In genomic region chr9:118590230-118590629, GRCm38 (mm10) we compare ENCODE assay signal across 9 mouse cellular contexts. TPM values are rescaled to one million over a fixed set of nuclear protein-coding genes. Genes with fewer than 3 reads are reported as not detected.
DNase-seq lines count a peak whose midpoint lies in the region; ATAC-seq lines count a peak whose summit lies in the region.
"Had no signal": no experiment of that assay in that cellular context is flagged by ENCODE, and none has a peak within 500 bp of the region (broad histone marks: within the 10 kb centered on the region; RNA-seq: fewer than 3 reads in every experiment).

No protein-coding gene starts in this region.

- peak; percentile 46 for DNase-seq in left cerebral cortex, postnatal 4 days
- no peak for DNase-seq in left cerebral cortex, postnatal 36 days (ENCODE audit: low spot score in 2 of 2)
- peak; percentile 74 to 83 for DNase-seq in adrenal gland, postnatal 36 days
- DNase-seq in midbrain, embryonic 14.5 days: peak; percentile 70
- DNase-seq in urinary bladder, adult 2 months (ENCODE audit: low spot score): no peak
- no peak for DNase-seq in gastrocnemius, adult 8-10 months (ENCODE audit: low spot score in 2 of 2)
- DNase-seq: thymus, adult 18-20 months had no signal

- H3K9ac ChIP-seq in heart, embryonic 13.5 days: peak overlapping the region; percentile 57; the same call in 1 of the 2 replicates
- no peak overlapping the region for H3K9ac ChIP-seq in midbrain, embryonic 14.5 days (replicated peaks; ENCODE audit: low read length)

- H3K9me3 ChIP-seq in heart, embryonic 13.5 days: no peaks in the 10 kb centered on the region
- H3K9me3 ChIP-seq in midbrain, embryonic 14.5 days (ENCODE audit: control insufficient read depth, low read length): no peaks in the 10 kb centered on the region

- H3K27me3 ChIP-seq in heart, embryonic 13.5 days (replicated peaks): peaks cover 7% of the 10 kb centered on the region; the same call in 1 of the 2 replicates
- no peaks in the 10 kb centered on the region for H3K27me3 ChIP-seq in midbrain, embryonic 14.5 days (ENCODE audit: control insufficient read depth, insufficient read depth, low read length)

- peaks cover 8% of the 10 kb centered on the region; the same call in 1 of the 2 replicates for H3K36me3 ChIP-seq in heart, embryonic 13.5 days
- 0 out of 2 replicates have a peak, but pooled peaks cover 4% of the 10 kb centered on the region for H3K36me3 ChIP-seq in midbrain, embryonic 14.5 days (ENCODE audit: control insufficient read depth, insufficient read depth, low read length)

- WGBS in heart, embryonic 13.5 days: 13% methylated on average over 7 of the region's 7 CpGs
- WGBS in midbrain, embryonic 14.5 days: 24% methylated on average over 7 of the region's 7 CpGs

- H3K4me1 ChIP-seq in heart, embryonic 13.5 days: peaks cover 59% of the 10 kb centered on the region
- peaks cover 7% of the 10 kb centered on the region for H3K4me1 ChIP-seq in midbrain, embryonic 14.5 days (ENCODE audit: control insufficient read depth, insufficient read depth, low read length)

- intact Hi-C loops in left cerebral cortex, postnatal 4 days (cut with DNase I): no loop called here
- intact Hi-C loops in left cerebral cortex, postnatal 36 days (cut with DNase I): loop anchor here (10.0 kb wide), 1 partner anchor 475 kb away; no protein-coding TSS in a partner anchor

- peak overlapping the region; percentile 14; the same call in 1 of the 2 replicates for H3K4me2 ChIP-seq in heart, embryonic 13.5 days
- no peak overlapping the region for H3K4me2 ChIP-seq in midbrain, embryonic 14.5 days (ENCODE audit: low read length)

- ATAC-seq in heart, embryonic 13.5 days (ENCODE audit: extremely low read depth, insufficient number of reproducible peaks, low FRiP score, low TSS enrichment): peak; percentile 38
- ATAC-seq in midbrain, embryonic 14.5 days (ENCODE audit: low FRiP score, low TSS enrichment): peak; percentile 46; the same call in 1 of the 2 replicates
- ATAC-seq in frontal cortex, adult (ENCODE audit: low TSS enrichment): no peak

- H3K27ac ChIP-seq in heart, embryonic 13.5 days (replicated peaks): peak overlapping the region; percentile 79
- no peak overlapping the region for H3K27ac ChIP-seq in midbrain, embryonic 14.5 days (replicated peaks; ENCODE audit: low read depth, low read length)

- H3K4me3 ChIP-seq in heart, embryonic 13.5 days: no peak overlapping the region
- H3K4me3 ChIP-seq in midbrain, embryonic 14.5 days (replicated peaks; ENCODE audit: low read depth, low read length): no peak overlapping the region

RNA-seq across cellular contexts. Expression of gene Itga9, which starts 16.3 kb away (rescaled TPM):
- 1 to 10 TPM; 5.4 to 6.4 TPM for total RNA-seq in left cerebral cortex, postnatal 4 days (2021)
- total RNA-seq in left cerebral cortex, postnatal 36 days (2021): 1 to 10 TPM; 5.5 to 9.3 TPM
- total RNA-seq in adrenal gland, postnatal 36 days (2021): 10 to 100 TPM; 56.9 to 81.3 TPM
- polyA plus RNA-seq in heart, embryonic 13.5 days (2015; fragmentation: Nextera tagmentation; extraction: Ambion mirVana): 6.5 and 8.4 TPM in 2 replicates
- 1.3 and 2.4 TPM in 2 replicates for polyA plus RNA-seq in midbrain, embryonic 14.5 days (2014; fragmentation: Nextera tagmentation; extraction: Ambion mirVana)
- 26.3 and 36.2 TPM in 2 replicates for polyA plus RNA-seq in urinary bladder, adult 2 months (2012; rRNA removed)
- total RNA-seq in gastrocnemius, adult 8-10 months (2022): 1 to 10 TPM; 2.8 to 6.1 (median 4.4) TPM

Comparison
In these comparisons a context has a peak if more than half of its experiments do, and no peak if none do; other contexts are left out.
1. DNase-seq: peak in left cerebral cortex, postnatal 4 days (single experiment), adrenal gland, postnatal 36 days (2 of 2) and midbrain, embryonic 14.5 days (single experiment); none in left cerebral cortex, postnatal 36 days (0 of 2), urinary bladder, adult 2 months (single experiment) and gastrocnemius, adult 8-10 months (0 of 2).
2. RNA of gene Itga9, which starts 16.3 kb away (total RNA-seq): 56.9 to 81.3 TPM in adrenal gland, postnatal 36 days; 5.5 to 9.3 TPM in left cerebral cortex, postnatal 36 days, 5.4 to 6.4 TPM in left cerebral cortex, postnatal 4 days and 2.8 to 6.1 TPM in gastrocnemius, adult 8-10 months; every median in the first group is over 4 times any median in the second.